Mouse (Mus musculus) embryo, embryonic 11 days (tissue): ENCODE results near the gene Muc1.

Experiments used
- DNase-seq: peaks from one replicate; pipeline ENCODE4 v3.0.0-alpha.2; 2015

Muc1 gene

GRCm38 (mm10) chr3:89228836-89229235 is at the start of gene Muc1:
TSS of gene Muc1 (plus strand) at chr3:89229057.
- no peak for DNase-seq

GRCm38 (mm10) chr3:89181749-89182500 is 46.9 kb upstream of the Muc1 start:
- DNase-seq = no peak

- no peak for DNase-seq
These were observed 46.3 kb upstream of the Muc1 start for GRCm38 (mm10) chr3:89182531-89183057.

GRCm38 (mm10) chr3:89183058-89183958 is 45.5 kb upstream of the Muc1 start, which contains the start of gene Fam189b:
TSS of gene Fam189b (plus strand) at chr3:89183143.
- DNase-seq = peak; percentile 92

GRCm38 (mm10) chr3:89183959-89184315 is 44.9 kb upstream of the Muc1 start:
- no peak for DNase-seq

GRCm38 (mm10) chr3:89187197-89187596 is 41.7 kb upstream of the Muc1 start:
- no peak for DNase-seq

GRCm38 (mm10) chr3:89187690-89188477 is 41.0 kb upstream of the Muc1 start:
- no peak for DNase-seq

GRCm38 (mm10) chr3:89188478-89188875 is 40.4 kb upstream of the Muc1 start:
- DNase-seq = no peak

- no peak for DNase-seq
These were observed 38.4 kb upstream of the Muc1 start for GRCm38 (mm10) chr3:89190436-89190835.

GRCm38 (mm10) chr3:89193351-89193750 is 35.5 kb upstream of the Muc1 start:
- DNase-seq = no peak

- DNase-seq = no peak
These were observed 35.0 kb upstream of the Muc1 start for GRCm38 (mm10) chr3:89193853-89194252.

- peak; percentile 97 for DNase-seq
These were observed 32.6 kb upstream of the Muc1 start for GRCm38 (mm10) chr3:89195979-89196877.

- no peak for DNase-seq
These were observed 29.0 kb upstream of the Muc1 start for GRCm38 (mm10) chr3:89199839-89200238.

- peak; percentile 93 for DNase-seq
These were observed 26.4 kb upstream of the Muc1 start, which contains the start of gene Gba for GRCm38 (mm10) chr3:89202253-89203141. TSS of gene Gba (plus strand) at chr3:89202928.

GRCm38 (mm10) chr3:89203142-89203514 is 25.7 kb upstream of the Muc1 start:
- no peak for DNase-seq

- DNase-seq = no peak
These were observed 22.8 kb upstream of the Muc1 start for GRCm38 (mm10) chr3:89206079-89206478.

GRCm38 (mm10) chr3:89206695-89207094 is 22.2 kb upstream of the Muc1 start:
- no peak for DNase-seq

- no peak for DNase-seq
These were observed 20.7 kb upstream of the Muc1 start for GRCm38 (mm10) chr3:89208075-89208657.

- DNase-seq = no peak
These were observed 20.1 kb upstream of the Muc1 start for GRCm38 (mm10) chr3:89208736-89209135.

- DNase-seq = no peak
These were observed 19.1 kb upstream of the Muc1 start for GRCm38 (mm10) chr3:89209731-89210130.
